9 mouse cellular contexts compared by ENCODE assay signal in the genomic region with DNA sequence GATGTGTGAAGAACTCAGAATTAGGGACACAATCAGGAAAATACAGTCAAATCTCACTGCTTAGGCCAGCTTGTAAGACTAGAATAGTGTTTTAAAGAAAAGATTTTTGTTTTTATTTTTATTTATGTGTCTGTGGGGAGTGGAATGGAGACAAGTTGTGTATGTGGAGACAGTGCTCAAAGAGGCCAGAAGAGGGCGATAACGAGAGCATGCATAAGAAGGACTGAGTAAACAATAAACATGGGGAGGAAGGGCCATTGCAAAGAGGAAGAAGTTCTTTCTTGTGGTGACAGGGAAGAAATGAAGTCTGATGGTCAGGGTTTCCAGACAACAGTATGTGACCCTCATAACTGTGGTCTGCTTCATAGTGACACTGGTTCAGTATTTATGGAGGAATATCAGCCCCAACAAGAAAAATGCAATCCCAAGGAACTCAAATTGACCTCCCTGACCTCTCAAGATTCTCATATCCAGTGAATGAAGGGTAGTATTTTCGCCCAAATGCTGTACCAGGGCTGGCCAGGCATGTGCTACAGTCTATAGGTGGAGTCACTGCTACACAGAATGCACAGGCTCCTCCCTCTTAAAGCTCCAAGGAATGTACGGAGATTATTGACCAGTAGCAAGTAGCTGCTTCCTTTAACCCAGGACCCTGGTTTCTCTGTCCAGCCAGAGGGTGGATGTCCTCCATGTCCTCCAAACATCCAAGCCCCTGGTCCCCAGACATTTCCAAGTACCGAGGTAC. TPM values are rescaled to one million over a fixed set of nuclear protein-coding genes. Genes with fewer than 3 reads are reported as not detected.
A peak's percentile ranks its signal among the peaks of the same experiment; 100 is the strongest.
DNase-seq lines count a peak whose midpoint lies in the region; ATAC-seq and TF ChIP-seq lines count a peak whose summit lies in the region.
"Had no signal": no experiment of that assay in that cellular context is flagged by ENCODE, and none has a peak within 500 bp of the region (broad histone marks: within the 10 kb centered on the region; RNA-seq: fewer than 3 reads in every experiment).

No protein-coding gene starts in this region.

- H3K9ac ChIP-seq in midbrain, postnatal 0 days (replicated peaks; ENCODE audit: low read length, poor library complexity, severe bottlenecking) = no peak overlapping the region
- H3K9ac ChIP-seq in midbrain, embryonic 16.5 days (ENCODE audit: low read depth, low read length) = no peak overlapping the region
- H3K9ac ChIP-seq in hindbrain, embryonic 12.5 days = no peak overlapping the region
- H3K9ac ChIP-seq: limb, embryonic 13.5 days had no signal

- TF ChIP-seq CTCF in midbrain, postnatal 0 days (IDR thresholded peaks at IDR 0.05) = peak; percentile 68

- no peaks in the 10 kb centered on the region for H3K4me1 ChIP-seq in midbrain, postnatal 0 days (ENCODE audit: insufficient read depth, low read length)
- no peaks in the 10 kb centered on the region for H3K4me1 ChIP-seq in midbrain, embryonic 16.5 days (ENCODE audit: control insufficient read depth, insufficient read depth, low read length)
- no peaks in the 10 kb centered on the region for H3K4me1 ChIP-seq in hindbrain, embryonic 12.5 days

- WGBS in midbrain, postnatal 0 days = 64% methylated on average over 5 of the region's 5 CpGs
- 63% methylated on average over 5 of the region's 5 CpGs for WGBS in midbrain, embryonic 16.5 days
- 65% methylated on average over 5 of the region's 5 CpGs for WGBS in hindbrain, embryonic 12.5 days

- H3K36me3 ChIP-seq in midbrain, postnatal 0 days (ENCODE audit: insufficient read depth, low read length) = peaks cover 4% of the 10 kb centered on the region; the same call in 1 of the 2 replicates
- H3K36me3 ChIP-seq in midbrain, embryonic 16.5 days (ENCODE audit: control insufficient read depth, insufficient read depth, low read length) = peaks cover 13% of the 10 kb centered on the region
- no peaks in the 10 kb centered on the region for H3K36me3 ChIP-seq in hindbrain, embryonic 12.5 days
- H3K36me3 ChIP-seq: limb, embryonic 13.5 days had no signal

- no peak overlapping the region for H3K4me2 ChIP-seq in midbrain, postnatal 0 days (ENCODE audit: low read depth, low read length, poor library complexity, severe bottlenecking)
- no peak overlapping the region for H3K4me2 ChIP-seq in midbrain, embryonic 16.5 days (ENCODE audit: low read length)
- H3K4me2 ChIP-seq in hindbrain, embryonic 12.5 days (replicated peaks) = no peak overlapping the region
- H3K4me2 ChIP-seq: limb, embryonic 13.5 days had no signal

- no peak overlapping the region for H3K27ac ChIP-seq in midbrain, postnatal 0 days (ENCODE audit: low read depth, low read length)
- no peak overlapping the region for H3K27ac ChIP-seq in midbrain, embryonic 16.5 days (ENCODE audit: low read length)
- H3K27ac ChIP-seq in hindbrain, embryonic 12.5 days = no peak overlapping the region
- H3K27ac ChIP-seq: limb, embryonic 13.5 days had no signal

- no peak for ATAC-seq in midbrain, postnatal 0 days (ENCODE audit: low FRiP score)
- ATAC-seq in midbrain, embryonic 16.5 days = no peak
- no peak for ATAC-seq in hindbrain, embryonic 12.5 days (ENCODE audit: low FRiP score)

- H3K9me3 ChIP-seq in midbrain, postnatal 0 days (ENCODE audit: low read length) = no peaks in the 10 kb centered on the region
- no peaks in the 10 kb centered on the region; the same call in 1 of the 2 replicates for H3K9me3 ChIP-seq in midbrain, embryonic 16.5 days (replicated peaks; ENCODE audit: control insufficient read depth, low read length, poor library complexity, severe bottlenecking)
- H3K9me3 ChIP-seq in hindbrain, embryonic 12.5 days (replicated peaks) = no peaks in the 10 kb centered on the region
- H3K9me3 ChIP-seq: limb, embryonic 13.5 days had no signal

- H3K4me3 ChIP-seq in midbrain, postnatal 0 days (ENCODE audit: low read depth, low read length) = no peak overlapping the region
- H3K4me3 ChIP-seq in midbrain, embryonic 16.5 days (ENCODE audit: low read depth, low read length) = no peak overlapping the region
- H3K4me3 ChIP-seq in hindbrain, embryonic 12.5 days = no peak overlapping the region
- H3K4me3 ChIP-seq: limb, embryonic 13.5 days had no signal

- peak; percentile 61 to 71 for DNase-seq in cerebellum, postnatal 14 days
- DNase-seq in cerebellum, adult 11 months = no peak
- no peak for DNase-seq in midbrain, postnatal 0 days (ENCODE audit: low spot score)
- DNase-seq in kidney, postnatal 4 days = peak; percentile 65 to 73
- DNase-seq in thymus, postnatal 25 days = peak; percentile 6
- DNase-seq in frontal cortex, postnatal 14 days (ENCODE audit: low spot score in 2 of 2) = no peak

- no peaks in the 10 kb centered on the region for H3K27me3 ChIP-seq in midbrain, postnatal 0 days (ENCODE audit: insufficient read depth, low read length)
- no peaks in the 10 kb centered on the region for H3K27me3 ChIP-seq in midbrain, embryonic 16.5 days (ENCODE audit: control insufficient read depth, insufficient read depth, low read depth, low read length)
- no peaks in the 10 kb centered on the region for H3K27me3 ChIP-seq in hindbrain, embryonic 12.5 days
- H3K27me3 ChIP-seq: limb, embryonic 13.5 days had no signal

RNA-seq across cellular contexts. Expression of a gene that starts 56.8 kb away (rescaled TPM):
- total RNA-seq in midbrain, postnatal 0 days (2014; rRNA removed) = 105 and 133 TPM in 2 replicates
- polyA plus RNA-seq in midbrain, postnatal 0 days (2015; fragmentation: Nextera tagmentation; extraction: Ambion mirVana) = 39.1 and 47.3 TPM in 2 replicates
- 30.9 and 37.4 TPM in 2 replicates for polyA plus RNA-seq in midbrain, embryonic 16.5 days (2015; fragmentation: Nextera tagmentation; extraction: Ambion mirVana)
- polyA plus RNA-seq in hindbrain, embryonic 12.5 days (2016; fragmentation: Nextera tagmentation; extraction: Ambion mirVana) = 42.3 and 46.1 TPM in 2 replicates

Comparison
In these comparisons a context has a peak if more than half of its experiments do, and no peak if none do; other contexts are left out.
1. DNase-seq: peak in cerebellum, postnatal 14 days (2 of 2), kidney, postnatal 4 days (2 of 2) and thymus, postnatal 25 days (single experiment); none in cerebellum, adult 11 months (single experiment), midbrain, postnatal 0 days (single experiment) and frontal cortex, postnatal 14 days (0 of 2).